Mouse (Mus musculus) kidney, embryonic 16.5 days (tissue): ENCODE results near the gene Ihh. TPM values are rescaled to one million over a fixed set of nuclear protein-coding genes. Genes with fewer than 3 reads are reported as not detected.
A peak's percentile ranks its signal among the peaks of the same experiment; 100 is the strongest.

Experiments
- ATAC-seq: fragments of 200-750 bp; cut with Nextera tagmentation; 2 replicates; pipeline ENCODE4 v1.8.0; 2017; ENCODE audit warnings: moderate TSS enrichment; ENCODE audit not compliant: low FRiP score, low TSS enrichment
- H3K27ac ChIP-seq: fragments of 300-500 bp; sonication (generic); 2 replicates; pipeline ENCODE4 v1.5.1; 2014; ENCODE audit warnings: low read length
- H3K27me3 ChIP-seq: fragments of 300-500 bp; sonication (generic); 2 replicates; pipeline ENCODE4 v1.6.1; 2014; ENCODE audit warnings: low read length, control low read depth, mixed read lengths; ENCODE audit not compliant: insufficient read depth
- H3K36me3 ChIP-seq: fragments of 300-500 bp; sonication (generic); 2 replicates; pipeline ENCODE4 v1.6.1; 2014; ENCODE audit warnings: low read length, control low read depth, mixed read lengths; ENCODE audit not compliant: insufficient read depth
- H3K4me1 ChIP-seq: fragments of 300-500 bp; sonication (generic); 2 replicates; pipeline ENCODE4 v1.6.1; 2014; ENCODE audit warnings: low read length, control low read depth, mixed read lengths; ENCODE audit not compliant: insufficient read depth
- H3K4me2 ChIP-seq: fragments of 300-500 bp; sonication (generic); replicated peaks from 2 replicates; pipeline ENCODE4 v1.6.1; 2014; ENCODE audit warnings: low read depth, low read length
- H3K4me3 ChIP-seq: fragments of 300-500 bp; sonication (generic); 2 replicates; pipeline ENCODE4 v1.5.1; 2014; ENCODE audit warnings: mild to moderate bottlenecking, low read length
- H3K9ac ChIP-seq: fragments of 300-500 bp; sonication (generic); replicated peaks from 2 replicates; pipeline ENCODE4 v1.6.1; 2014; ENCODE audit warnings: low read length
- H3K9me3 ChIP-seq: fragments of 300-500 bp; sonication (generic); 2 replicates; pipeline ENCODE4 v1.6.1; 2016; ENCODE audit warnings: low read length, control low read depth
- WGBS: fragments of 180-500 bp; shearing (Covaris S2); extraction: QIAGEN DNeasy Blood & Tissue Kit; methylation state at CpG from one replicate; pipeline ENCODE4 v1.1.7; 2014; 5-methylcytosine and 5-hydroxymethylcytosine counted together
- polyA plus RNA-seq: library from polyadenylated mRNA; unstranded; fragments of >200 nt; fragmentation: Nextera tagmentation; extraction: Ambion mirVana; gene quantifications from 2 replicates; pipeline ENCODE4 v1.2.1, GENCODE M21; 2015

Ihh gene
- polyA plus RNA-seq, 1 experiment from 2014 or later, result 2.4 TPM

DNA sequence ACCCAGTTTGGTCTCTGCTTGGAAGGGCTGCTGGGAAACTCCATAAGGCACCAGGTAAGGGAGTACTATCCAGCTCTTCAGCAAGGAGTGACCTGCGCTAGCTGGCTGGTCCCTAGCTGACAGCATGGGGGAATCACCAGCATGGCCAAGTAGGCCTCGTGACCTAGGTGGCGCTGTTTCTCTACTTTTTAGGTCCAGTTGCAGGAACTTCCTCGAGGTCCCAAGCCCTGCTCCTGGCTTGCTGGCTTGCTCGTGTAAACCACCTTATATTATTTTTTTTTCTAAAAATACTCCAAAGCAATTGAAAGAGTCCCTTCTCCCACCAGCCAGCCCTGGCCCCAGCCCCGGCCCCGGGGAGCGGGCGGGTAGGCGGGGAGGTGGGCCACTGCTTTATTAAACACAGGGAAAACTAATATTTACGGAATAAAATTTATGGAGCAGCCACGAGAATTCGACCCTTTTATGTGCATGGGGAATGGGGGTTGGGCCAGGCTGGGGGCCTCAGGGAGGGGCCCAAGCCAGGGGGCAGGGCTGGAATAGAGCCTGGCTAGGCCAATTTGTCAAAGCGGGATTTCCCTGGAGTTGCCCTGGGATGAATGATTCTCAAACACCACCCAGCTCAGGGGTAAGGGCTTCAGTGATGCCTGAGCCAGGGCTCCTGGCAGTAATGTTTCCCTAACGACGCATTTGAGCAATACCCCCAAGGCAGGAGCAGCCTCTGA lies 13.2 kb upstream of the Ihh start:
- Histone ChIP-seq H3K4me3 (peak overlapping the region; percentile 27), H3K4me1 (peaks cover 7% of the 10 kb centered on the region), H3K4me2 (peak overlapping the region; percentile 51), H3K9ac (peak overlapping the region; percentile 27), H3K27me3 (0 out of 2 replicates have a peak, but pooled peaks cover 3% of the 10 kb centered on the region), H3K27ac (no peak overlapping the region), H3K9me3 (no peaks in the 10 kb centered on the region), H3K36me3 (no peaks in the 10 kb centered on the region)
- peak; percentile 64; the same call in 1 of the 2 replicates for ATAC-seq
- WGBS, result 6% methylated on average over 16 of the region's 16 CpGs

DNA sequence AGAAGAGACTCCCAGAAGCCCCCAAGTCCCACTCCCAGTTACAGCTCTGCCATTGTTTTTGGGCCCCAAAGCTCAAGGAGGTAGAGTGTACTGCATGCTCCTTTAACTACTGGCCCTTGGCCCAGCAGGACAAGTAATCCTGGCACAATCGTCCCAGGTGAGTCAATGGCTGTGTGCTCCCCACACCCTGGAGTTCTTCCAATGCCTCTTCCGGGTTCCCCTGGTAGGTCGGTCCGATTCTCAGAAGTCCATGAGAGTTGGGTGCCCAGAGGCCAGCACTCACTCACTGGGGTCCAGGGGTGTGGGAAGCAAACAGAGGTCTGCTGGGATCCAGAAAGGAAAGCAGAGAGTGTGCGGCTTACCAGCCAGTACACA lies 11.4 kb upstream of the Ihh start:
- WGBS, result 88% methylated on average over 5 of the region's 5 CpGs
- Histone ChIP-seq H3K4me3 (no peak overlapping the region), H3K9me3 (no peaks in the 10 kb centered on the region), H3K4me2 (no peak overlapping the region), H3K27ac (no peak overlapping the region), H3K9ac (no peak overlapping the region), H3K36me3 (no peaks in the 10 kb centered on the region), H3K27me3 (peaks cover 9% of the 10 kb centered on the region; the same call in 1 of the 2 replicates), H3K4me1 (peaks cover 7% of the 10 kb centered on the region)
- ATAC-seq, result no peak

DNA sequence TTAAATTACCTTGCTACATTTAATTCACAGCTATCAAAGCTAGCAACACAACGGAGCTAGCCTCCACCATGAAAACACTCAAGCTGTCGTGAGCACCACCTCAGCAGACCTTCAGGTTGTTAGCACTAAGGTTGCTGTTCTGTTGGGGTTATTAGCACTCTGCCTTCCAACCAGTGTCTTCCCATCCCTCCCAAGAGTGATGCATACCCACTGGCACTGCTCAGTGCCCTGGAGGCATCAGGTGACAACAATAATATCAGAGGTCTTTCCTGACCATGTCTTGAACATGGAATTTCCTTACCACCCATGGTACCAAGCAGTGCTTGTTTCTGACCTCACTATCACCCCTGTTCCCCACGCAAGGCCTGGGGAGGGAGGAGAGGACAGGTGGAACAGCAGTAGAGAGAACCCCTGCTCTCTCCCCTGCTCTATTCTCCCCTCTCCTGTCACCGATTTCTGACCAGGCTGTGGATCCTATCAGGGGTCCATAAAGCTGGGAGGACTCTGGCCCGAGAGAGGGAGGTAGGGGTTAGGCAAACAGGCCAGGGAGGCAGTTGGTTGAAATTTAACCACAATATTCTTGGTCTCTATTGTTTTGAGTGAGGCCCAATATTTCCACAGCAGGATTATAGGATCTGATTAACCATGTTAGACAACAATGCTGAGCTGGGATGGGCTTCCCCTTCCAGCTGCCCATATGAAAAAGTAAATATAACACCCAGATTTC lies 10.8 kb upstream of the Ihh start:
- WGBS, result 62% methylated on average over 5 of the region's 5 CpGs
- Histone ChIP-seq H3K4me2 (no peak overlapping the region), H3K27me3 (peaks cover 15% of the 10 kb centered on the region; the same call in 1 of the 2 replicates), H3K4me3 (no peak overlapping the region), H3K9ac (no peak overlapping the region), H3K9me3 (no peaks in the 10 kb centered on the region), H3K27ac (no peak overlapping the region), H3K36me3 (no peaks in the 10 kb centered on the region), H3K4me1 (peaks cover 7% of the 10 kb centered on the region)
- no peak for ATAC-seq

DNA sequence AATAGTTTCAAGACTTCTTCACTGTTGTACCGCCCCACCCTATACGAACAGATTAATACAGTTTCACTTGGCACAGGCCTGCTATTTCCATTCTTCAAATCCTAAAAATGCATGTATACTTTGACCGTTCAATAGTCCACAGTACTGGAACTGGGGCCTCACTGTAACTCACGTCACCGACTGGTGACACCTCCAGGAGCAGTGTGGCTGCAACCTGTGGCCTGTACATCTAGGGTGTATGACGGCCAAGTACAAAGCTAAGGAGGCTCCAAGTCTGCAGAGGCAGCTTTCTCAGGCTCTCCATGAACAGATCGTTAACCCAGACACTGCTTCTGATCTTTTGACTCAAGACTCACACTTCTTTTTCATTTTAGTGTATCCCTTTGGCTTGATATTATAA lies 10.2 kb upstream of the Ihh start:
- ATAC-seq, result no peak
- H3K4me1 ChIP-seq, result peaks cover 7% of the 10 kb centered on the region
- no peak overlapping the region for H3K4me2 ChIP-seq
- no peak overlapping the region for H3K27ac ChIP-seq
- H3K9me3 ChIP-seq, result no peaks in the 10 kb centered on the region
- 84% methylated on average over 7 of the region's 7 CpGs for WGBS
- no peaks in the 10 kb centered on the region for H3K36me3 ChIP-seq
- H3K4me3 ChIP-seq, result no peak overlapping the region
- no peak overlapping the region for H3K9ac ChIP-seq
- H3K27me3 ChIP-seq, result peaks cover 19% of the 10 kb centered on the region

DNA sequence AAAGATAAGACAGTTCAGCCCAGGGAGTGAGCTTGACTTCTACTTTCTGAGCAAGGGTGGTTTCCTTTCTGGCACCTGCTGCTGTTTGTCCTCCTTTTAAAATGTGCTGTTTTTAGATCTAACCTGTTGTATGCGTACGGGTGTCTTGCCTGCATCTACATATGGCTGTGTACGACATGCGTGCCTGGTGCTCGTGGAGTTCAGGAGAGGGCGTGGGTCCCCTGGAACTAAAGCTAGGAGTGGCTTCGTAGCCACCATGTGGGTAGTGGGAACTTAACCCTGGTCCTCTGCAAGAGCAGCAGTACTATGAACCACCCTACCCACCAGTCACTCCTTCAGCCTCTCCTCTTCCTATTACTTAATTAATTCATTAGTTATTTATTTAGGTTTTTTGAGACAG lies 8.6 kb upstream of the Ihh start:
- Histone ChIP-seq H3K4me1 (peaks cover 6% of the 10 kb centered on the region), H3K4me2 (no peak overlapping the region), H3K9me3 (no peaks in the 10 kb centered on the region), H3K36me3 (no peaks in the 10 kb centered on the region), H3K27ac (no peak overlapping the region), H3K9ac (no peak overlapping the region), H3K4me3 (no peak overlapping the region), H3K27me3 (peaks cover 29% of the 10 kb centered on the region)
- 91% methylated on average over 7 of the region's 7 CpGs for WGBS
- ATAC-seq, result no peak

DNA sequence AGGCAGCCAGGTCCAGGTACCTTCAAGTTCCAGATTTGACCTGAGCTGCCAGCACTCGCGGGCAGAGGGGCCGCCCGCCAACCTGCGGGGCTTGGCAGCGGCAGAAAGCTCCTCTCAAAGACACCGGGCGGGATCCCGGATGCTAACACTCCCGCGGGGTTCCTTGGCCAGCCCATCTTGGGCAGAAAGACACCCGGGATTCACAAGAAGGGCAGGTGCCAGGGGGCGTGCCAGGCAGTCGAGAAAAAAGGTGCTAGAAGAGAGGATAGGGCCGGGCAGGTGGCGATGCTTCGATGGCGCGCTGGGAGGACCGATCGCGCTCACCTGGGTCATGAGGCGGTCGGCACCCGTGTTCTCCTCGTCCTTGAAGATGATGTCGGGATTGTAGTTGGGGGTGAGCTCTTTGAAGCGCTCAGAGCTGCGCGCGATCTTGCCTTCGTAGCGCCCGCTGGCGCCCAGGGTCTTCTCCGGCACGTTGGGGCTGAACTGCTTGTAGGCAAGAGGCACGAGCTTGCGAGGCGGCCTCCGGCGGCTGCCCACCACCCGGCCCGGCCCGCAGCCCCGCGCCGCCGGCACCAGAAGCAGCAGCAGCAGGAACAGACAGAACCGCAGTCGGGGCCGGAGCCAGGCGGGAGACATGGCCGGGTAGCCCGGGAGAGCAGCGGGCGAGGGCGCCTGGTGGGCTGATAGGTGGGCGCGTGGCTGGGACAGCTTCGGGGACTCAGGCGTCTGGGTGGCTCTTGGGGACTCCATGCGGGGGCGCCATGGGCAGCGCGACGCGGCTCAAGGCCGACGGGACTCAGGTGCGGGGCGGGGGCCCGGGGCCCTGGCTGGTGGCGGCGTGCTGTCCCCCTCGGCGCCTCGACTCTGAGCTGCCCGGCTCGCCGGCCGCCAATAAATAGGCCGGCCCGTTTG lies 639 bp downstream of the Ihh start:
- no peak overlapping the region for H3K27ac ChIP-seq
- peaks cover 38% of the 10 kb centered on the region for H3K4me1 ChIP-seq
- no peaks in the 10 kb centered on the region for H3K36me3 ChIP-seq
- no peaks in the 10 kb centered on the region for H3K9me3 ChIP-seq
- peak overlapping the region; percentile 69 for H3K4me2 ChIP-seq
- peak overlapping the region; percentile 47 for H3K4me3 ChIP-seq
- peak overlapping the region; percentile 56 for H3K9ac ChIP-seq
- H3K27me3 ChIP-seq, result peaks cover 86% of the 10 kb centered on the region
- 1% methylated on average over 78 of the region's 84 CpGs for WGBS
- ATAC-seq, result no peak

DNA sequence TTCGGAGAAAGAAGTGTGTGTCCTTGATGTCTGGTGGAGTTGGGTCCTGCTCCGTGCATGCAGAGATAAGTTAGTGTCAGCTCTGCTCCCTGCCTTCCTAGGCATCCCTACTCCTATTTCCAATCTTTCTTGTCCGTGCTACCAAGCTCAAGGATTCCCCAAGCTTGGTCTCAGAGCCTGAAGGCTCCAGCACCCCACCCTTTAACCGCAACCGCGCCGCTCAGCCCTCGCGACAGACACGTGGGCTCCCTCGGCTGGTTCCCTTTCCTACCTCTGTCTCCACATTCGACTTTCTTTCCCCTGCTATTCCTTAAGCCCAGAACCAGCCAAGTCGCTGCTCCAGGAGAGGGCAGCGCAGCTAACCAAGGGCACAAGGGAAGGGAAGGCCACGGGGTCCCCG lies 1.4 kb downstream of the Ihh start:
- H3K27me3 ChIP-seq, result peaks cover 86% of the 10 kb centered on the region
- 0 out of 2 replicates have a peak overlapping the region, but pooled peaks have one; percentile 24 for H3K27ac ChIP-seq
- no peak for ATAC-seq
- peaks cover 38% of the 10 kb centered on the region for H3K4me1 ChIP-seq
- peak overlapping the region; percentile 69 for H3K4me2 ChIP-seq
- no peaks in the 10 kb centered on the region for H3K9me3 ChIP-seq
- peak overlapping the region; percentile 56 for H3K9ac ChIP-seq
- peak overlapping the region; percentile 47 for H3K4me3 ChIP-seq
- H3K36me3 ChIP-seq, result no peaks in the 10 kb centered on the region
- under 1% methylated on average over 16 of the region's 16 CpGs for WGBS

DNA sequence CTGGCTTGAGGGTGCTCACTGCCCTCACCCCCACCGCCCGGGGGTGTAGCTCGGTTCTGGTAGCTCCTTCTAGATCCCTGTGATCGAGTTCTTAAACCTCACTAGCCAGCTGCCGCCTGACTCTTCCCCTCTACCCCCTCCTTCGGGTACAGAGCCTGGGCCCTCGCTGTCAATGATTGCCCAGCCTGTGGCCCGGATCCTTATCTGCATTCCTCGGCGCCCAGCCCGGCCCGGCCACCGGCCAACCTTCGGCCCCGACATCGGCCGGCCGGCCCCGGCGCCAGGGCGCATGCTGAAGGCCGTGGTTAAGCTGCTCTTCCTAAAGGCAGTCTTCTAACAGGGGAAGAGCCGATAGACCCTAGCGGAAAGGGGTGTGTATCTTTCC lies 1.8 kb downstream of the Ihh start:
- 1% methylated on average over 24 of the region's 24 CpGs for WGBS

DNA sequence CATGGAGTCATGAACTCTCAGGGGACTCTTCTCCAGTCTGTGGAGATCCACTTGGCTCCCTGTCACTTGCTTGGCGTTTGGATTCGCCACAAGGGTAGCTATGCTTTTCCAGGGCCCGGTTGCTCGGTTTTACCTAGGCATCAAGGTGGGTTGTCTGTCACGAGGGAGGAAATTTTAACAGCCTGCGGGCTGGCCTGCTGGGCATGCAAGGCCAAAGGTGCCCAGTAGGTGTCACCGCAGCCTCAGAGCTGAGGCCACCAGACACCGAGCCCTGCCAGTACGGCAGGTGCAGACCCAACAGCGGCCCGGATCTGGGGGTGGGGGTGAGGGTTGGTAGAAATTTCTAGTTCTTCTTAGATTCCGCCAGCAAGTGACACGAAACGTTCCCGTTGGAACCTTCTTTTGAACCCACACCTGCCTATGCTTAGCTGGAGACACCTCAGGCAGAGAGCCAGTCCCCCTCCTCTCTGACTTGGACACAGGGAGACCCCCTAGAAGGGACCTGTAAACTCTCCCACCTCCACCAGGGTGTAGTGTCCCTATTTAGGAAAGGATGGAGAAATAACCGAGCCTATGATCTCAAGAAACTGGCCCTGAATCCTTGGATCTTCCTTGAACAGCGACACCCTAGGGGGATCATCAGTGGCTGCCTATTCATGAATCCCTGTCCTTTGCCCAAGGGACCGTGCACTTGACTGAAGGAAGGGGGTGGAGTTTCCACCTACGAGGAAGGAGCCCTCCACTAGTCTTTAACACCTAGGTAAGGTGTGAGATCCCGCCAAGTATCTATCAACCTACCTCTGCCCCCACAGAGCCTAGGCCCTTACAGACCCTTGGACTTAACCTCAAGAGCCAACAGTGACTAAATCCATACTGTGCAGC lies 2.4 kb downstream of the Ihh start:
- no peaks in the 10 kb centered on the region for H3K36me3 ChIP-seq
- H3K9ac ChIP-seq, result no peak overlapping the region
- 0 out of 2 replicates have a peak overlapping the region, but pooled peaks have one; percentile 24 for H3K27ac ChIP-seq
- peak overlapping the region; percentile 47 for H3K4me3 ChIP-seq
- H3K4me1 ChIP-seq, result peaks cover 38% of the 10 kb centered on the region
- H3K4me2 ChIP-seq, result peak overlapping the region; percentile 69
- 3% methylated on average over 20 of the region's 20 CpGs for WGBS
- no peaks in the 10 kb centered on the region for H3K9me3 ChIP-seq
- peaks cover 81% of the 10 kb centered on the region for H3K27me3 ChIP-seq
- ATAC-seq, result peak; percentile 46; the same call in 1 of the 2 replicates

More for the DNA sequence above, 1.8 kb downstream of the Ihh start:
- H3K27me3 ChIP-seq, result peaks cover 86% of the 10 kb centered on the region
- peak overlapping the region; percentile 69 for H3K4me2 ChIP-seq
- no peaks in the 10 kb centered on the region for H3K36me3 ChIP-seq
- ATAC-seq, result peak; percentile 85
- H3K4me1 ChIP-seq, result peaks cover 38% of the 10 kb centered on the region
- no peaks in the 10 kb centered on the region for H3K9me3 ChIP-seq
- H3K4me3 ChIP-seq, result peak overlapping the region; percentile 47
- H3K9ac ChIP-seq, result no peak overlapping the region
- H3K27ac ChIP-seq, result 0 out of 2 replicates have a peak overlapping the region, but pooled peaks have one; percentile 24
